Mouse (Mus musculus): ENCODE data around the gene Yars.

GRCm38 (mm10) chr4:129190538-129190937 is 978 bp downstream of the Yars start:
- TF ChIP-seq POLR2A (IDR thresholded peaks at IDR 0.05; ENCODE audit: insufficient read depth, low read depth, low read length): no peak
- TF ChIP-seq CTCF (IDR thresholded peaks at IDR 0.05; ENCODE audit: insufficient read depth, low read depth, low read length): no peak
